Mouse (Mus musculus): ENCODE measurements around the gene Hhipl1. TPM values are rescaled to one million over a fixed set of nuclear protein-coding genes. Genes with fewer than 3 reads are reported as not detected.

Gene Hhipl1
- polyA plus RNA-seq, 1 experiment = 0.76 TPM

DNA sequence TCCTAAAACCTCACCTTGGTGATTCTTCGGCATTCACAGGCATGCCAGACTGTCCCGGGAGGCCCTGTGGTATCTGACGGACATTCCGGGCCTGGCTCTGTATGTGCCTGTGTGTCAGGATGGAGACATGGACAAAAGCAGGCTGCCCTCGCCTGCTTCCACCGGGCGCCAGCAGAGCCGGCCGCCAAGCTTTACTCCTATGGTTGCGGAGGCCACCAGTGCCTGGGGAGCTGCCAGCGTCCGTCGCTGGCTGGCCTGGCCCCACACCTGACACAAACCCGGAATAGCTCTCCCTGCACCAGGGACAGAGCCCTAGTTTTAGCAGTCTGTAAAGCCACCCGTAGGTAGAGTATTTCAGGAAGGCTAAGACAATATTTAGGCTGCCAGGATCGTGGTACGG lies 66.2 kb downstream of the Hhipl1 start:
- peak overlapping the region; percentile 8; the same call in 1 of the 2 replicates for H3K27ac ChIP-seq (ENCODE audit: insufficient read depth, low read depth, low read length)
- WGBS = 88% methylated on average over 17 of the region's 17 CpGs
- TF ChIP-seq CTCF (IDR thresholded peaks at IDR 0.05; ENCODE audit: extremely low read depth, insufficient read length, insufficient replicate concordance, low read depth, low read length) = no peak
- no peak for TF ChIP-seq POLR2A (IDR thresholded peaks at IDR 0.05; ENCODE audit: low read depth, low read length)

DNA sequence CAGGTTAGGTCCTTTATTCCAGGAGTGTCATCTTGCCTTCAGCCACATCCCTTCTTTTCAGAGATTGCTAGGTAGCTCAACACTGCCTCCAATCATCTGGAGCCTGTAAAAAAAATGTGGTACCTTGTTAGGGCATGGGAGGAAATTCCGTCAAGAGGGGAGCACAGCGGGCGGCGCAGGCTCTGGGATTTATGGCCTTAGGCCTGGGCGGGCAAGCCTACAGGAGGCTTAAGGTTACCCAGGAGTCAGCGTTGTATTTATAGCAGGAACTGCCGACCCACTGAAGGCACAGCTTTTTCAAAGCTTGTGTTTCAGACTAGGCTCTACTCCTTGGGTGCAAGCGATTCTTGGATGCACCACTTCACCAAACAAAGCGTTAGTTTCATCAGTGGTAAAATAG lies 67.5 kb downstream of the Hhipl1 start:
- Histone ChIP-seq H3K36me3 (ENCODE audit: control insufficient read depth, insufficient read depth, low read length) (no peaks in the 10 kb centered on the region), H3K4me1 (ENCODE audit: control insufficient read depth, insufficient read depth, insufficient read length, low read length) (peaks cover 10% of the 10 kb centered on the region), H3K4me3 (ENCODE audit: low read depth, low read length) (no peak overlapping the region), H3K27ac (ENCODE audit: insufficient read depth, low read depth, low read length) (0 out of 2 replicates have a peak overlapping the region, but pooled peaks have one; percentile 26), H3K27me3 (ENCODE audit: control insufficient read depth, insufficient read depth, low read length) (no peaks in the 10 kb centered on the region)
- TF ChIP-seq CTCF (IDR thresholded peaks at IDR 0.05; ENCODE audit: extremely low read depth, insufficient read length, insufficient replicate concordance, low read depth, low read length) (no peak), POLR2A (IDR thresholded peaks at IDR 0.05; ENCODE audit: low read depth, low read length) (no peak)
- 76% methylated on average over 9 of the region's 9 CpGs for WGBS

More for the DNA sequence above, 66.2 kb downstream of the Hhipl1 start:
- peaks cover 10% of the 10 kb centered on the region for H3K4me1 ChIP-seq (ENCODE audit: control insufficient read depth, insufficient read depth, insufficient read length, low read length)
- H3K27me3 ChIP-seq (ENCODE audit: control insufficient read depth, insufficient read depth, low read length) = no peaks in the 10 kb centered on the region
- H3K36me3 ChIP-seq (ENCODE audit: control insufficient read depth, insufficient read depth, low read length) = no peaks in the 10 kb centered on the region
- peak overlapping the region; percentile 18; the same call in 1 of the 2 replicates for H3K4me3 ChIP-seq (ENCODE audit: low read depth, low read length)

DNA sequence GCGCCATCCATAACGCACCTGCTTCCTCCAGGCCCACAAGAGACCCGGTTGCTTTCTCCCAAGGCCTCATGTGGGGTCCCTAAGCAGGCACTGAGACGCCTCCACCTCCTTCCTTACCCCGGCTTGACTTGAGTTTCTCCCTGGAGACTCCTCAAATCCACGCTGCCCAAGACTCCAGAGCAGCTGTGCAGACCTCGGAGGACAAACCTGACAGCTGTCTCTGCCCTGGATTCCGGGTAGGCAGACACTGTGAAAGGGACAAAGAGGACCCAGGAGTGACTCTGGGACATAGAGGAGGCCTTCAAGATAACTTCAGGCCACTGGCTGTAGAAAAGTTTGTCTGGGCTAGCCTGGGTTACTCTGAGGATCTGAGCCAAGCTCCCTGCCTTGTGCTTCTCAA lies 68.6 kb downstream of the Hhipl1 start:
- TF ChIP-seq POLR2A (IDR thresholded peaks at IDR 0.05; ENCODE audit: low read depth, low read length) = no peak
- WGBS = 86% methylated on average over 8 of the region's 8 CpGs
- Histone ChIP-seq H3K27ac (ENCODE audit: insufficient read depth, low read depth, low read length) (no peak overlapping the region), H3K27me3 (ENCODE audit: control insufficient read depth, insufficient read depth, low read length) (no peaks in the 10 kb centered on the region), H3K4me3 (ENCODE audit: low read depth, low read length) (no peak overlapping the region), H3K36me3 (ENCODE audit: control insufficient read depth, insufficient read depth, low read length) (no peaks in the 10 kb centered on the region), H3K4me1 (ENCODE audit: control insufficient read depth, insufficient read depth, insufficient read length, low read length) (peaks cover 10% of the 10 kb centered on the region)

DNA sequence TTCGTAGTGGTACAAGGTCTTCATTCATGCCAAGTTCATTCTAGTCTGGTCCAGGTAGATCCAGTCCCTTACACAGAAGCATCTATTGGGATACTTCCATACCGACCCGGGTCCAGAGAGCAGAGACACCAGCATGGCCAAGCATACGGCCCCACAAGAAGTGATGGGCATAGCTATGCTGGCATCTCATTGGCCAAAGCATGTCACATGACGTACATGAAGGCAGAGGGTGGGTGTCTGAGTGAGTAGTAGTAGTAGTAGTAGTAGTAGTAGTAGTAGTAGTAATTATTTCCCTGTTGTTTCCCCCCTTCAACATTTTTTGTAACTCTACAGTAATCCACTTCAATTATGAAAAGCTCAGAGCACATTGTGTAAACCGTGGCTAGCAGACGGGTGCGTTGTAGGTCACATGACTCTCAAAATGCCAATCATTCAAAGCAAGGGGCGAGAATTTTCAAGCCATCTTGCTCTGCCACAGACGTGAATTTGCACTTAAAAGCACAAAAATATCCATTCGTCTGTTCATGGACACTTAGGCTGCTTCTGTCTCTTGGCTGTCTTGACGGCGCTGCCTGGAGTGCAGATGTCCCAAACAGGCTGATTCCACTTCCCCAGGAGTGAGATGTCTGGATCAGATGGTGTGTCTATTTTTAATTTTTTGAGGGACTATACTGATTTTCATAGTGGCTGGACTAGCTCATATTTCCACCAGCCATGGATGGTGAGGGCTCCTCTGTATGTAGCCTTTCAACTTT lies 72.5 kb downstream of the Hhipl1 start:
- TF ChIP-seq CTCF (IDR thresholded peaks at IDR 0.05; ENCODE audit: extremely low read depth, insufficient read length, insufficient replicate concordance, low read depth, low read length) = no peak
- no peak for TF ChIP-seq POLR2A (IDR thresholded peaks at IDR 0.05; ENCODE audit: low read depth, low read length)
- WGBS = 85% methylated on average over 13 of the region's 13 CpGs

More for the DNA sequence above, 72.5 kb downstream of the Hhipl1 start:
- H3K27me3 ChIP-seq (ENCODE audit: control insufficient read depth, insufficient read depth, low read length) = no peaks in the 10 kb centered on the region
- H3K27ac ChIP-seq (ENCODE audit: insufficient read depth, low read depth, low read length) = no peak overlapping the region
- no peak overlapping the region for H3K4me3 ChIP-seq (ENCODE audit: low read depth, low read length)
- peaks cover 2% of the 10 kb centered on the region; the same call in 1 of the 2 replicates for H3K4me1 ChIP-seq (ENCODE audit: control insufficient read depth, insufficient read depth, insufficient read length, low read length)
- no peaks in the 10 kb centered on the region for H3K36me3 ChIP-seq (ENCODE audit: control insufficient read depth, insufficient read depth, low read length)

Other genes starting within 250 kb of the Hhipl1 start
- gene Setd3, start 127.0 kb upstream of the Hhipl1 start, polyA plus RNA-seq (2012; rRNA removed) = 4.2 and 8.9 TPM in 2 replicates
- gene Ccnk, start 126.7 kb upstream of the Hhipl1 start, polyA plus RNA-seq (2012; rRNA removed) = 4.8 and 11.4 TPM in 2 replicates
- gene Ccdc85c, start 30.8 kb upstream of the Hhipl1 start, polyA plus RNA-seq (2012; rRNA removed) = 58.8 and 100 TPM in 2 replicates
- gene Cyp46a1, start 28.1 kb downstream of the Hhipl1 start, polyA plus RNA-seq (2012; rRNA removed) = 0.51 and 1.2 TPM in 2 replicates
- gene Eml1, start 64.7 kb downstream of the Hhipl1 start, polyA plus RNA-seq (2012; rRNA removed) = 10.1 and 19.8 TPM in 2 replicates
- gene Evl, start 248.4 kb downstream of the Hhipl1 start, polyA plus RNA-seq (2012; rRNA removed) = 12.2 and 22.7 TPM in 2 replicates